Mouse (Mus musculus) hindbrain, embryonic 14.5 days (tissue): ENCODE measurements around the gene Gm2115. TPM values are rescaled to one million over a fixed set of nuclear protein-coding genes. Genes with fewer than 3 reads are reported as not detected.

Experiments
- ATAC-seq: fragments of 200-750 bp; cut with Nextera tagmentation; 2 replicates; pipeline ENCODE4 v1.8.0; 2017; ENCODE audit warnings: moderate number of reproducible peaks, mild to moderate bottlenecking, moderate TSS enrichment, moderate library complexity; ENCODE audit not compliant: low FRiP score
- DNase-seq: peaks from one replicate; pipeline ENCODE4 v3.0.0-alpha.2; 2015; ENCODE audit warnings: low spot score
- H3K27ac ChIP-seq: fragments of 300-500 bp; sonication (generic); 2 replicates; pipeline ENCODE4 v1.5.1; 2014; ENCODE audit warnings: mild to moderate bottlenecking, moderate library complexity
- H3K27me3 ChIP-seq: fragments of 300-500 bp; sonication (generic); 2 replicates; pipeline ENCODE4 v1.6.1; 2014; ENCODE audit warnings: mild to moderate bottlenecking, low read length, mixed read lengths; ENCODE audit not compliant: control insufficient read depth, insufficient read depth
- H3K36me3 ChIP-seq: fragments of 300-500 bp; sonication (generic); replicated peaks from 2 replicates; pipeline ENCODE4 v1.6.1; 2014; ENCODE audit not compliant: control insufficient read depth, insufficient read depth
- H3K4me1 ChIP-seq: fragments of 300-500 bp; sonication (generic); replicated peaks from 2 replicates; pipeline ENCODE4 v1.6.1; 2014; ENCODE audit warnings: antibody characterized with exemption, low read length, mixed read lengths; ENCODE audit not compliant: control insufficient read depth, insufficient read depth
- H3K4me2 ChIP-seq: fragments of 300-500 bp; sonication (generic); replicated peaks from 2 replicates; pipeline ENCODE4 v1.6.1; 2014; ENCODE audit warnings: mild to moderate bottlenecking, moderate library complexity
- H3K4me3 ChIP-seq: fragments of 300-500 bp; sonication (generic); replicated peaks from 2 replicates; pipeline ENCODE4 v1.5.1; 2014; ENCODE audit warnings: mild to moderate bottlenecking, low read length
- H3K9ac ChIP-seq: fragments of 300-500 bp; sonication (generic); 2 replicates; pipeline ENCODE4 v1.6.1; 2014
- H3K9me3 ChIP-seq: fragments of 300-500 bp; sonication (generic); 2 replicates; pipeline ENCODE4 v1.6.1; 2016; ENCODE audit warnings: low read length; ENCODE audit not compliant: control insufficient read depth
- WGBS: fragments of 180-500 bp; shearing (Covaris S2); extraction: QIAGEN DNeasy Blood & Tissue Kit; methylation state at CpG from one replicate; pipeline ENCODE4 v1.1.7; 2014; 5-methylcytosine and 5-hydroxymethylcytosine counted together
- polyA plus RNA-seq: library from polyadenylated mRNA; unstranded; fragments of >200 nt; fragmentation: Nextera tagmentation; extraction: Ambion mirVana; gene quantifications from 2 replicates; pipeline ENCODE4 v1.2.1, GENCODE M21; 2014

The Gm2115 gene
- polyA plus RNA-seq, 1 experiment from 2014 or later: 2.5 TPM

DNA sequence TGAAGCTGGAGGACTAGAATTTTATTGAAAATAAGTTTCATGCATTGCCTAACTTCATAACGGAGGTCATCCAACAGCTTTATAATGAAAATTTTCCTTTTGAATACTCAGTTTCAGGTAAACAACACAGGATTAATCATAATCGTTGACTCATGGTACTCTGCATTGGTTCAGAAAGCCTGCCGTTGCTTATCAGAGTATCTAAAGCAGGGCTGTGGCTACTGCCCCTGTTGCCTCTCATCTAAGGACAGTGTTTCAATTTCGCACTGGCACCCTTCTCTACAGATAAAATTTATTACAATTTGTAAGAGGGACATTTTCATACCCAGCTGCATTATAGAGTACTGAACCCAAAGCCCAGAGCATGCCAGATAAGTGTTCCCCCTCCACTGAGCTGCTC, 83.7 kb downstream of the Gm2115 start:
- Histone ChIP-seq H3K27ac (no peak overlapping the region), H3K4me2 (no peak overlapping the region), H3K9ac (no peak overlapping the region), H3K27me3 (no peaks in the 10 kb centered on the region), H3K4me3 (no peak overlapping the region), H3K4me1 (no peaks in the 10 kb centered on the region), H3K9me3 (no peaks in the 10 kb centered on the region), H3K36me3 (peaks cover 15% of the 10 kb centered on the region; the same call in 1 of the 2 replicates)
- ATAC-seq: no peak
- WGBS: 91% methylated on average over 4 of the region's 4 CpGs
- DNase-seq: no peak

DNA sequence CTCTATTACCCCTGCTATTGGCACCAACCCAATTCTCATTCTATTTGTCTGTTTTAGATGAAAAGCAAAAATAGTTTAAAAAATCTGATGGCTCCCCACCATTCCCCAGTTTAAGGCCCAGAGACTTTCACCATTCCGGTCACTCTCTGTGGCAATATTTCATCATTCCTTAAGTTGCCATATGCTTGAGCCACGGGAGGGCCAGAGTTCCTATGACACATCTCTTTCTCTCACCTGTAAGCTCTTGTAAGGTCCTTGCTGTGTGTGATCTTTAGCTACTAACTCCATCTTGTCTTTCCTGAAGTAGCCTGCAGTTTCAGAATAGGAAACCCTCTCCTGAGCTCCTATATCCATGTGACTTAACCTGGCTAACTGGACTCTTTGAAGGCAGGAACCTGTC, 90.2 kb downstream of the Gm2115 start:
- H3K27ac ChIP-seq: no peak overlapping the region
- no peaks in the 10 kb centered on the region for H3K9me3 ChIP-seq
- no peak overlapping the region for H3K4me3 ChIP-seq
- H3K4me1 ChIP-seq: no peaks in the 10 kb centered on the region
- whole genome bisulfite sequencing: 93% methylated on average over 2 of the region's 2 CpGs
- ATAC-seq (no peak), DNase-seq (no peak)
- H3K9ac ChIP-seq: no peak overlapping the region
- H3K27me3 ChIP-seq: no peaks in the 10 kb centered on the region
- H3K4me2 ChIP-seq: no peak overlapping the region
- peaks cover 39% of the 10 kb centered on the region for H3K36me3 ChIP-seq

DNA sequence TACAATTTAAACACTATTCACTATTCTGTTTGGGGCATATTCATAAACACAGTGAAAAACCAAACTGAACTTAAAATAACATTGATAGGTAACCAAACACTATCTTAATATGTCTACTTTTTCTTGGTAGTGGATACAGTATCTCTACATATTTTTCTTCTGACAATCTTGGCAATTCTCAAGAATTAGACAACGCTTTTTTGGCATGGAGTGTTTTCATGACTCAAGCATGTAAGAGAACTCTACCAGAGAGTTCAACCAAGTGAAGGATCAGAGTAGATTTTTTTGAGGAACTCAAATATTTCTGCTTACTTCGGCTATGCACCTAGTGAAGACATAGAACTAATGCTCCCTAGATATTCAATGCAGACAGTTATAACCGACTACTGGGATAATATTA, 92.2 kb downstream of the Gm2115 start:
- Histone ChIP-seq H3K4me3 (no peak overlapping the region), H3K9ac (no peak overlapping the region), H3K27me3 (no peaks in the 10 kb centered on the region), H3K9me3 (no peaks in the 10 kb centered on the region), H3K4me1 (no peaks in the 10 kb centered on the region), H3K4me2 (no peak overlapping the region), H3K27ac (no peak overlapping the region), H3K36me3 (peaks cover 42% of the 10 kb centered on the region)
- ATAC-seq: no peak
- WGBS: 98% methylated on average over 3 of the region's 3 CpGs
- no peak for DNase-seq

DNA sequence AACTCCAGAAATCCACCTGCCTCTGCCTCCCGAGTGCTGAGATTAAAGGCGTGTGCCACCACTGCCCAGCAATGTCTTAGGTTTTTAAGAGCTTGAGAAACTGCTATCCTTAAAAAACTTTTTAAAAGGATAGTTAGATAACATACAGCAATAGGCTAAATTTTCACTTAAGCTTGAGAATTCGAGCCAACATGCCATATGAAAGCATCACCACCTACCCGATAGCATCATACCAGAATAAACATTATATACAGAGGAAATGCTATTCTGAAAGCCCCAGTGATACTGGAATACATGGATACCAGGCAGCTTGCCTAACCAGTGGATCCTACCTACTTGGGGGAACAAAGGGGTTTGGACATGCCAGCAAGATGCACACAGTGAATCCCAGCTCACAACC, 95.0 kb downstream of the Gm2115 start:
- WGBS: 100% methylated on average over 4 of the region's 4 CpGs
- ATAC-seq: no peak

DNA sequence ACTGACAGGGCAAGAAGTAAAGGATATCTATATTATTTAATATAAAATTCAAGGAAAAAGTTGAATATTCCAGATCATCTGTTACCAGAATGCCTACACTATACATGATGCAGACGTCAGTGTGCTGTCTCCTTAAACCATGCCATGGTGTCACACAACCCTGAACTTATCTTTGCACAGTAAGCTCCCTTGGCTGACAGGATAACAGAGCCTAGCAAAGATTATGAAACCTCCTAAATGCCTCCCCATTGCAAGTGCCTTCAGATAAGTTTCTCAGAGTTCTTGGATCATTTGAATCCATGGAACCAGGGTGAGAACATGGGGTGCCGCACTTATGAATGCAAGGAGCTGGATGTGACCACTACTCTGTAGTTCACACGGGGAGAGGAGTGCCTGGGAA, 103.1 kb downstream of the Gm2115 start:
- Histone ChIP-seq H3K4me2 (no peak overlapping the region), H3K9me3 (no peaks in the 10 kb centered on the region), H3K9ac (no peak overlapping the region), H3K27me3 (no peaks in the 10 kb centered on the region), H3K27ac (no peak overlapping the region), H3K4me1 (no peaks in the 10 kb centered on the region), H3K4me3 (no peak overlapping the region), H3K36me3 (peaks cover 28% of the 10 kb centered on the region)
- DNase-seq (no peak), ATAC-seq (no peak)
- 96% methylated on average over 3 of the region's 3 CpGs for WGBS

More for the DNA sequence above, 95.0 kb downstream of the Gm2115 start:
- Histone ChIP-seq H3K4me2 (no peak overlapping the region), H3K36me3 (peaks cover 21% of the 10 kb centered on the region), H3K9me3 (no peaks in the 10 kb centered on the region), H3K27me3 (no peaks in the 10 kb centered on the region), H3K9ac (no peak overlapping the region), H3K27ac (no peak overlapping the region), H3K4me1 (no peaks in the 10 kb centered on the region), H3K4me3 (no peak overlapping the region)
- DNase-seq: no peak

Other genes with a start within 250 kb of the Gm2115 start
- 67.4 and 78.3 TPM in 2 replicates for gene Arnt2, start 118.8 kb upstream of the Gm2115 start, polyA plus RNA-seq
- gene Fah, start 77.8 kb downstream of the Gm2115 start, polyA plus RNA-seq: 9.9 and 10.5 TPM in 2 replicates
- gene Zfand6, start 161.0 kb downstream of the Gm2115 start, polyA plus RNA-seq: 196 and 217 TPM in 2 replicates